Mouse (Mus musculus): ENCODE results near the gene Slc9a8. TPM values are rescaled to one million over a fixed set of nuclear protein-coding genes. Genes with fewer than 3 reads are reported as not detected.
A peak's percentile ranks its signal among the peaks of the same experiment; 100 is the strongest.
"Not testable (repeated sequence)": the region's sequence is repeated elsewhere in the genome, so short reads cannot be mapped to it uniquely, and the experiment has no call there.

The Slc9a8 gene
- total RNA-seq (2015) = 19.1 and 27.9 TPM in 2 replicates
- total RNA-seq (2017) = 17.2 and 24.7 TPM in 2 replicates

GRCm38 (mm10) chr2:167421330-167422149 lies at the start of gene Slc9a8:
TSS of gene Slc9a8 (plus strand) at chr2:167421712.
- peak; percentile 88 for ATAC-seq (ENCODE audit: poor library complexity, severe bottlenecking)

- ATAC-seq (ENCODE audit: poor library complexity, severe bottlenecking) = no peak
Measured at GRCm38 (mm10) chr2:167373266-167373665, 48.2 kb upstream of the Slc9a8 start.

GRCm38 (mm10) chr2:167374191-167374805 lies 47.2 kb upstream of the Slc9a8 start:
- ATAC-seq (ENCODE audit: poor library complexity, severe bottlenecking) = no peak

DNA sequence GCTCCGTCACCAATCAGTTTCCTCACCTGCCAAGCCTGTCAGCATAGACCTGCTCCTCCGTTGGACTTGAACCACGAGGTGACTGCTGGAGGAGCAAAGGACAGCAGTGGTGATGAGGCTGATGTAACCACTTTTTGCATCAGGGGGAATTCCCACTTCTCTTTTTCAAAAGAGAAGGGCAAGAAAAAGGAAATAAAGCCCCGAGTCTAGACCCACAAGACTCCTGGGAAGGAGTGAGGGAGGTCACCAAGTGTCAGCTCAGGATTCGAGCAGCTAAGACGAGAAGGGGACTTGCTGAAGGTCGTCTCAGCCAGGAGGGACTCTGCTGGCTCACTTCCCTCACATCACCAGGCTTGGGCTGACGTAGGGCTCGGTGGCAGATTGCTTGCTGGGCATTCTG lies 46.4 kb upstream of the Slc9a8 start:
- peak; percentile 81 for ATAC-seq (ENCODE audit: poor library complexity, severe bottlenecking)

DNA sequence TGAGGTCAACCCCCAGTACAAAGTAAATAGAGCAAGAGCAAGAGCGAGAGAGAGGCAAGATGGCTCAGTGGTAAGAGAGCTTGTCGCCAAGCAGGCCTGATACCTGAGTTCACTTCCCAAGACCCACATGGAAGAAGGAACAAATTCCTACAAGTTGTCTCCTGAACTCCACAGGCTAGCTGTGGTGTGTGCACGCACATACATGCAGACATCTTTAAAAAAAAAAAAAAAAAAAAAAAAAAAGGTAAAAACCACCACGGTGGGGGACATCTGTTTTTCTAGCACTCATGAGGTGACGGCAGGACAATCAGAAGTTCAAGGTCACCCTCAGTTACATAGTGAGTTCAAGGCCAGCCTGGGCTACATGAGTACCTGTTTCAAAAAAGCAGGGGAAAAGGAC lies 45.8 kb upstream of the Slc9a8 start:
- ATAC-seq (ENCODE audit: poor library complexity, severe bottlenecking) = no peak

DNA sequence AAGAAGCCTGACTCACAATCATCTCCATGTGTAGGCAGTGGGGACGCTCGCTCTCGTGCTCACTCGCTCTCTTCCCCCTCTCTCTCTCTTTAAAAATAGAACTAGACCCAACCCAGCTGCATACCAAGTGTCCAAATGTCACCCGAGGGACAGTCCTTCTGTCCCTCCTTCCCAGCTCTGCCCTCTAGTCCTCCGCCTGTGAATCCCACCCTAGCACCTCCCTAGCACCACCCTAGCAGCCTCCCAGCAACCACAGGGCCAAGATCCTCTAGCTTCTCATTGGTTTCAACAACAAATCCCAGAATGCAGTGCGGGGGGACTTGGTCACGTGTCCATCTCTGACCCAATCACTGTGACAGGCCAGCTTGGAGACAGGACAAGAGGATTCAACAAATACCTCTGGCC lies 45.4 kb upstream of the Slc9a8 start:
- ATAC-seq (ENCODE audit: poor library complexity, severe bottlenecking) = 0 out of 2 replicates have a peak, but pooled peaks have one; percentile 14

DNA sequence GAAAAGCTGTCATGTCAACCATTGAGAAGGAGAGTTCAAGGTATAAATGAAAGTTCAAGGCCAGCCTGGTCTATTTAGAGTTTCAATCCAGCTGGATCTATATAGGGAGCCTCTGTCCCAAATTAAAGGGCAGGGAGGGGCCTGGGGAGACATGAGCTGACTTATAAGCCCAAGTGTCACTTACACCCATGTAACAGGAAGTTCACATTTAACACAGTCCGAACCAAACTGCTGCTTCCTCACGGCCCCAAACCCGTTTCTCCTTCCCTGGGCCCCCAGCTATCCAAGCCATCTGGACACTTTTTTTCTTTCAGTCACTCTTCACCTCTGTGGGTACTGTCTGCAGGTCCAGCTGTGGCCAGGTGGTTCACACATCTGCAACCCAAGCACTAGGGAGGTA lies 43.8 kb upstream of the Slc9a8 start:
- peak; percentile 39 for ATAC-seq (ENCODE audit: poor library complexity, severe bottlenecking)

DNA sequence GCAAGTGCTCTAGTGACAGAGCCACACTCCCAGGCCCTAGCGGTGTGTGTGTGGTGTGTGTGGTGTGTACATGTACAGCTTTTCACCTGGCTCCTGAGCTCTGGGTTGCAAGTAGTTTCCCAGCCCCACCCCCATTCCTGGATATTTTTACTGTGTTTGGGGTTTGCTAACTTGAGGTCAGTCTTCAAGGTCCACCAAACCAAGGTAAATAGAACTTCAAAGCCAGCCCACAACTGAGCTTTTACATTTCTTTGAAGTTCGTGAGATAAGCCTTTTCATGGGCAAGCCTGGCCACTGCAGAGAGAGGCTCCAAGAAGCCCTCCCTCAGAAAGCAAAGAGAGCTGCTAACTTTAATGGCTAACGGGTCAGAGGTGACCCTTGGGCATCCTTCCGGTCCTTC lies 42.5 kb upstream of the Slc9a8 start:
- ATAC-seq (ENCODE audit: poor library complexity, severe bottlenecking) = no peak

GRCm38 (mm10) chr2:167380615-167381285 lies 40.8 kb upstream of the Slc9a8 start:
- ATAC-seq (ENCODE audit: poor library complexity, severe bottlenecking) = no peak

DNA sequence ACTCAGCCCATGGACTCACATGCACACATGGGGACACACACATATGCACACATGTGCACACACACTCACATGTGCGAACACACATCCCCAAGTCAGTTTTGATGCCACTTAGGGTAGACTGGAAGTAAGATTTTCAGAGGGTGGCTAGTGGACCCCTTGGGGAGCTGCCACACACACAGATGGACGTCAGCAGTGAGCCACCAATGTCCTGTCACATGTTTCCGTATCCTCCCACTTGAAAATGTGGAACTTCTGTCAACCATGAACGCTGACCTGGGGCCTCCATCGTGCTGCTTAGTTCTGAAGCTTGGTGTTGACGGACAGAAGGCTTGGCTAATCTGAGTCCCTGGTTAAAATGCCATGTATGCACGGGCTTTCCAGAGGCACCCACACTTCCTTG lies 39.9 kb upstream of the Slc9a8 start:
- ATAC-seq (ENCODE audit: poor library complexity, severe bottlenecking) = peak; percentile 79

DNA sequence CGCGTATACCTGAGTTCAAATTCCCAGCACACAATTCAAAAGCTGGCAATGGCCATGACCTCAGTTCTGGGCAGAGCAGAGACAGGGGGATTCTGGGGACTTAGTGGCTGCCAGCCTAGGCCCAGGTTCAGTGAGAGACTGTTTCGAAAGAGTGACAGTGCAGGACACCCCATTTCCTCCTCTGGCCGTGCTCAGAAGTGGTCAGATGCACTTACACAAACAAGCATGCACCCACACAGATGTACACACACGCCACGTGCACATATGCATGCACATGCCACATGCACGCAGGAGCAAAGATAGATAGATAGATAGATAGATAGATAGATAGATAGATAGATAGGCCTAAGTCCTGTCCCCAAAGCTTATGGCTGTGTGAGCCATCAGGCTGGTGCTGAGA lies 39.1 kb upstream of the Slc9a8 start:
- ATAC-seq (ENCODE audit: poor library complexity, severe bottlenecking) = peak; percentile 77

- ATAC-seq (ENCODE audit: poor library complexity, severe bottlenecking) = no peak
Measured at GRCm38 (mm10) chr2:167383666-167384083, 37.8 kb upstream of the Slc9a8 start.

GRCm38 (mm10) chr2:167386456-167386855 lies 35.1 kb upstream of the Slc9a8 start:
- no peak for ATAC-seq (ENCODE audit: poor library complexity, severe bottlenecking)

- no peak for ATAC-seq (ENCODE audit: poor library complexity, severe bottlenecking)
Measured at GRCm38 (mm10) chr2:167386998-167387397, 34.5 kb upstream of the Slc9a8 start.

DNA sequence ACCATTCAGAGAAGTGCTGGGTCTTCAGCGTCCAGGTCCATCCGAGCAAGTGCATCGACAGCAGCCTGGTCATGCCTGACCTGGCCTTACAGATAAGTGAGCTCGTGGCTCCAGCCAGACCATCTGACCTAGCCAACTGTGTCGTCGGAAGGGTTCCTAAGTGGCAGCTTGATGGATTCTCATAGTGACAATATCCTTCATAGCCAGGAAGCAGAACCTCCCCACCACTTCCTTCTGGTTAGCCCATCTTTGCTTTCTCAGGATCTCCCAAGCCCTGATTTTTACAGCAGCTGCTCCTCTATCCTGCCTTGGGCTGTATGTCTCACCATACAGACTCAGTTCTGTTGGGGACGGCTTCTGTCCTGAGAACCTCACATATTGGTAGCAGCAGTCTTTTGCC lies 27.1 kb upstream of the Slc9a8 start:
- ATAC-seq (ENCODE audit: poor library complexity, severe bottlenecking) = no peak

GRCm38 (mm10) chr2:167396420-167396819 lies 25.1 kb upstream of the Slc9a8 start:
- not testable (repeated sequence) for ATAC-seq (ENCODE audit: poor library complexity, severe bottlenecking)

GRCm38 (mm10) chr2:167399012-167399411 lies 22.5 kb upstream of the Slc9a8 start:
- ATAC-seq (ENCODE audit: poor library complexity, severe bottlenecking) = no peak

DNA sequence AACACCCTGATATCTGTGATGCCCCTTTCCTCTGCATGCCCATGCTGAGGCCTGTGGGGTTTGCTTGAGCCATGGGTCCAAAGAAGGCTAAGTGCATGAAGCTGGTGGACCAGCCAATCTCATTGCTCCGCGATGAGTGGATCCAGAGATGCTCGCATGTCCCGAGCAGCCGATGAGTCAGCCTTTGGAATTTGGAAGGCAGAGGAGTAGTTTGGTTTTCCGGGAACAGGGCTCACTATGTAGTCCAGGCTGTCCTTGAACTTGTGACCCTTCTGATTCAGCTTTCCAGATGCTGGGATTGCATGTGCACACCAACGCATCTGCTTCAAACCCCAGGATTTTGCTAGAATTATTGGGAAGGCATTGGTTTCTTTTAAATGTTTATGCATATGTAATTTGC lies 21.9 kb upstream of the Slc9a8 start:
- no peak for ATAC-seq (ENCODE audit: poor library complexity, severe bottlenecking)

DNA sequence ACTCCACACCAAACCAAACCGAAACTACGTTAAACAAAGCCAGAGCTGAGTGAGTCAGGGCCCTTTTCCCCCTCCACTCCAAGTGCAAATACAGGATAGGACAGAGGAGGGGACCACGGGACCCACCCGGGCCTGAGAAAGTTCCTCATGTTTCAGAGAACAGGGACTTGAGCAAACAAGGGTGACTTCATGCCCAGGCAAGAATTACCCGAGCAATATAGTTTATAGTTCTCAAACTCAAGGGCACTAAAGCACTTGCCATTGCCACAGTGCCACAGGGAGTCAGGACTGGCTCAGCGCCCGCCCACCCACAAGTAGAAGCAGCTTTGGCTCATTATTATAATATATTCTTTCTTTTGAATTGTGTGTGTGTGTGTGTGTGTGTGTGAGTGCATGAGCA lies 18.4 kb upstream of the Slc9a8 start:
- no peak for ATAC-seq (ENCODE audit: poor library complexity, severe bottlenecking)

DNA sequence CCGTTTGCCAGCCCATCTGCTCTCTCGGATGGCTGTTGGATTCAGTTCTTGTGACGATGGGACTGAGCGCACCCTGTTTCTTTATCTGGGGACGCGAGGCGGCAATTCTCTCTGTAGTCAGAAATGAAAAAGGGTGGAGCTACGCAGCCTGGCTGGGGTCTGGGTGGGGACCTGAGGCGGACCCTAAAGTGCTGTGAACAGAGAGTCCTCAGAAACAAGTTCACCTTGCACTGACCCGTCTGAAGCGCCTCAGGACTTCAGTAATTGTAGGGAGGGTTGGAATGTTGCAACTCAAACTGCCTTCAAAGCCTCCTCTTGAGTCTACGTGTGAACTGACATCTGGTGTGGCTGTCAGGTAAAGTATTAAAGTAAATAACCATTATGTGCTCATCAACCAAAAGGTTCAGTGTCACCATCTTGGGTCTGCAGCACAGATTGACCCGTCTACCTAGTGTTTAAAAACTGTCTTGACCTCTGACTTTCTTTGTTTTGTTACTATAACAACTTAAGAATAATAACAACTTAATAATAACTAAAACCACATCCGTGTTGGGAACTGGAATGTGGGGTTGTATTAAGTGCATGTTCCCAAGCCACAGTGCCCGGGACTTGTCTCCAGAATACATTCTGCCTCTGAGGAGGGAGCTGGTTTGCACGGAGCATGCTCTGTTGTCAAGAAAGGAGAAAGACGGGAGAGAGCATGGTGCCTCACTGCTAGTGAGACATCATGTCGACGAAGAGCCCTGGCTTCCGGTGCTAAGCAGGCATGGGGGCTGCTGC lies 16.2 kb upstream of the Slc9a8 start:
- no peak for ATAC-seq (ENCODE audit: poor library complexity, severe bottlenecking)
